Mouse (Mus musculus) hindbrain, embryonic 10.5 days (tissue): ENCODE measurements at regions not wholly inside any gene's neighbourhood (a gene's known extent, or its start where the extent isn't known, plus 50 kb on each side); places are given as distances from the start of the nearest gene placed in this dataset.

Experiments
- DNase-seq: peaks from one replicate; pipeline ENCODE4 v3.0.0-alpha.2; 2017; ENCODE audit warnings: low spot score
- H3K27ac ChIP-seq: fragments of 300-500 bp; sonication (generic); 2 replicates; pipeline ENCODE4 v1.5.1; 2016; ENCODE audit warnings: mild to moderate bottlenecking, moderate library complexity
- H3K27me3 ChIP-seq: fragments of 300-500 bp; sonication (generic); 2 replicates; pipeline ENCODE4 v1.6.1; 2016; ENCODE audit warnings: mild to moderate bottlenecking; ENCODE audit not compliant: poor library complexity, insufficient read depth, severe bottlenecking
- H3K36me3 ChIP-seq: fragments of 300-500 bp; sonication (generic); 2 replicates; pipeline ENCODE4 v1.6.1; 2016; ENCODE audit warnings: mild to moderate bottlenecking, moderate library complexity
- H3K4me1 ChIP-seq: fragments of 300-500 bp; sonication (generic); replicated peaks from 2 replicates; pipeline ENCODE4 v1.6.1; 2016; ENCODE audit warnings: mild to moderate bottlenecking
- H3K4me3 ChIP-seq: fragments of 300-500 bp; sonication (generic); 2 replicates; pipeline ENCODE4 v1.5.1; 2016; ENCODE audit warnings: mild to moderate bottlenecking, moderate library complexity
- H3K9me3 ChIP-seq: fragments of 300-500 bp; sonication (generic); 2 replicates; pipeline ENCODE4 v1.6.1; 2016; ENCODE audit warnings: mild to moderate bottlenecking, moderate library complexity
- WGBS: fragments of 180-500 bp; shearing (Covaris S2); methylation state at CpG from one replicate; pipeline ENCODE4 v1.1.7; 2016; 5-methylcytosine and 5-hydroxymethylcytosine counted together

GRCm38 (mm10) chr15:11664839-11665379 lies 242.2 kb downstream of the Npr3 start:
- H3K27ac ChIP-seq: no peak overlapping the region
- no peaks in the 10 kb centered on the region for H3K9me3 ChIP-seq
- WGBS: 88% methylated on average over 5 of the region's 5 CpGs
- H3K36me3 ChIP-seq: no peaks in the 10 kb centered on the region
- H3K4me3 ChIP-seq: no peak overlapping the region
- H3K4me1 ChIP-seq: no peaks in the 10 kb centered on the region
- no peak for DNase-seq
- H3K27me3 ChIP-seq: no peaks in the 10 kb centered on the region

DNA sequence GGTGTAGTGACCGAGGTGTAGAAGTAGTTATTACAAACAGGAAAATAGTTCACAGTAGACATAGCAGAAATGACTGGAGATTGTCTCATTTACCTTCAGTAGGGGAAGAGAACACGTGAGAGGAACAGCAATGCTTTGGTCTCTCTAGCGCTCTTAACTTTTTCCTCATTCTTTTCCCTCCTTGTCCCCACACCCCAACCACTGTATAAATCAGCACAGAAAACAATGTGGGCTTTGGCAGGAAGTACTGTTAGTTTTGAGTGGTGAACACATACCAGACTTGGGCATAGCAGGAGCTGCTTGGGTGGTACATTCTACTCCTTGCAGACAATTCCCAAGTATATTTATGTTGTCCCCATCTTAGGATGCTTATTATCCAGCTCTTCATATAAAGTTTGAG lies 251.9 kb downstream of the Npr3 start:
- no peak for DNase-seq
- WGBS: 88% methylated on average over 3 of the region's 3 CpGs
- Histone ChIP-seq H3K9me3 (no peaks in the 10 kb centered on the region), H3K27me3 (no peaks in the 10 kb centered on the region), H3K36me3 (no peaks in the 10 kb centered on the region), H3K4me3 (no peak overlapping the region), H3K27ac (no peak overlapping the region), H3K4me1 (no peaks in the 10 kb centered on the region)

DNA sequence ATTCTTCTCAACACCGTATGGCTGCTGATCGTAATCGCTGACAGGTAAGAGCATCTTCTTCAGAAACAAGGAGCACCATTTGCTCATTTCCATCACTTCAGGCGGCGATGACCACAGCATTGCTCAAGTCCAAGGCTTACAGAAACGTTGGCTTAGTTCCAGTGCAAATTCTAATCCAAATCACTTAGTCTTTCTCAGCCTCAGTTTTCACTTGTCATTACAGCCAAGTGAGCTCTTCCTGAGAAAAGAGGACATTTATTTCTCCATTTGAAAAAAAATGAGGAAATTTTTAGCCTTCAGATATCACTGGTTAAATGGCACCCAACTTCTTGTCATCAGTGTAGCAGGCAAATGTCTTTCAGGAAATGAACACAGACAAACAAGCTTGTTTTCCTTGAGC lies 246.8 kb upstream of the Tars start:
- Histone ChIP-seq H3K27ac (no peak overlapping the region), H3K9me3 (no peaks in the 10 kb centered on the region), H3K27me3 (no peaks in the 10 kb centered on the region), H3K4me1 (no peaks in the 10 kb centered on the region), H3K4me3 (no peak overlapping the region), H3K36me3 (no peaks in the 10 kb centered on the region)
- 95% methylated on average over 6 of the region's 6 CpGs for WGBS
- DNase-seq: no peak

DNA sequence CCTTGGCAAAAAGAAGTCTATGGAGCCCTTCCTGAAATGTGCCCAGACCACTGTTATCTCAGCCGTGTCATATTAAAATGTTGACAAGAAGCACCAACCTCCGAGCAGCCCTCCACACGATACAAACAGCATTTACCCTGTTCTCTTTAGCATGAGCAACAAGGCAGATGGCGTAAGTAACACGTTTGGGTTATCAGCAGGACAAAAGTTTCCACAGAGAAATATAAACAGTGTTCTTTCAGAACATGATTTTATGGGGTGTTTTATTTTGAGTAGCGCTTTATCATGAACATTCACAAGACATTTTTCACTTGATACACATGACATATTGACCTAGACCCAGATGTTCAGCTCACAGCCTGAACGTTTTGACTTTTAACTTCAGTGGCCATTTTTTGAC lies 245.3 kb upstream of the Tars start:
- DNase-seq: no peak
- H3K27ac ChIP-seq: no peak overlapping the region
- no peaks in the 10 kb centered on the region for H3K4me1 ChIP-seq
- no peaks in the 10 kb centered on the region for H3K27me3 ChIP-seq
- H3K4me3 ChIP-seq: no peak overlapping the region
- H3K9me3 ChIP-seq: no peaks in the 10 kb centered on the region
- no peaks in the 10 kb centered on the region for H3K36me3 ChIP-seq
- WGBS: 81% methylated on average over 7 of the region's 7 CpGs

DNA sequence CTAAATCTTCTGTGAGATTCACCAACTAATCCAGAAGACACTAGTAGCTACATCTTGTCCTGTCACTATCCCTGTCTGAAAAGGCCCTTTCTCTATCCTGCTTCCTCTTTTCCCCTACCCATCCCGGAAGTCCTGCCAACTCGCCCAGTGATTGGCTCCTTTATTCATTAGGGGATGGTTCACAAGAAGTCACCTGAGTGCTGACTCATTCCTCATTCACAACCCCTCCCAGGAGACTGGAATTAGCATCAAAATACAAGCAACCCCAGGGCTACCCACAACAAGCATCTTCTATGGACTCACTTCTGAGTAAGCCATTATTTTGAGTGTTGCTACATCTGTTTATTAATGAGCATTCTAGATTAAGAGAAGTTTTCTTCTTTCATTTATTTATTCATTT lies 231.2 kb upstream of the Tars start:
- Histone ChIP-seq H3K36me3 (no peaks in the 10 kb centered on the region), H3K27me3 (no peaks in the 10 kb centered on the region), H3K9me3 (no peaks in the 10 kb centered on the region), H3K4me1 (no peaks in the 10 kb centered on the region), H3K4me3 (no peak overlapping the region), H3K27ac (no peak overlapping the region)
- WGBS: 81% methylated on average over 2 of the region's 2 CpGs
- DNase-seq: no peak

- H3K4me1 ChIP-seq: no peaks in the 10 kb centered on the region
- H3K27me3 ChIP-seq: no peaks in the 10 kb centered on the region
- DNase-seq: no peak
Observed at GRCm38 (mm10) chr15:11626433-11626832, 227.0 kb upstream of the Tars start.

GRCm38 (mm10) chr15:11612416-11612815 lies 213.0 kb upstream of the Tars start:
- Histone ChIP-seq H3K9me3 (no peaks in the 10 kb centered on the region), H3K4me3 (no peak overlapping the region), H3K36me3 (no peaks in the 10 kb centered on the region), H3K27me3 (no peaks in the 10 kb centered on the region), H3K4me1 (no peaks in the 10 kb centered on the region), H3K27ac (no peak overlapping the region)
- DNase-seq: no peak
- WGBS: 60% methylated on average over 3 of the region's 3 CpGs

More at GRCm38 (mm10) chr15:11626433-11626832, 227.0 kb upstream of the Tars start:
- Histone ChIP-seq H3K27ac (no peak overlapping the region), H3K4me3 (no peak overlapping the region), H3K9me3 (no peaks in the 10 kb centered on the region), H3K36me3 (no peaks in the 10 kb centered on the region)
- 88% methylated on average over 9 of the region's 9 CpGs for WGBS

- H3K36me3 ChIP-seq: no peaks in the 10 kb centered on the region
- H3K9me3 ChIP-seq: no peaks in the 10 kb centered on the region
- H3K27me3 ChIP-seq: no peaks in the 10 kb centered on the region
- no peaks in the 10 kb centered on the region for H3K4me1 ChIP-seq
- no peak for DNase-seq
- no peak overlapping the region for H3K4me3 ChIP-seq
- H3K27ac ChIP-seq: no peak overlapping the region
- WGBS: 78% methylated on average over 3 of the region's 3 CpGs
Observed at GRCm38 (mm10) chr15:11610043-11610670, 210.7 kb upstream of the Tars start.

DNA sequence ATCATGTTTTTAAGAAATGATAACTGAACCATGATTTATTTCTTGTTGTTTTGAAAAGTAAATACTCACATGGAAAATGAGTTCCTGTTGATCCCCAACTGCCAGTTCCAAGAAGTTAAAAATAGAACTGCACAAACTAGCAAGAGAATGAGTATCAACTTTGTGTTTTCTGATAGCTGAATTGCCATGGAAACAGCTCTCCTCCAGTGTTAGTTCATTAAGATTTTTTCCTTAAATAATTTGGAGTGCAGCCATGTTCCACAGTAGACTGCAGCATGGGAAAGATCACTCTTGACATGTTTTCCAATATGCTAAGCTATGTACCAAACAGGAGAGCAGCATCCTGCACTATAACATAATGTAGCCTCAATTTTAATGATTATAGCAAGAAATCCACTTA lies 208.0 kb upstream of the Tars start:
- H3K4me3 ChIP-seq: no peak overlapping the region
- H3K27me3 ChIP-seq: no peaks in the 10 kb centered on the region
- H3K9me3 ChIP-seq: no peaks in the 10 kb centered on the region
- H3K4me1 ChIP-seq: no peaks in the 10 kb centered on the region
- DNase-seq: no peak
- H3K27ac ChIP-seq: no peak overlapping the region
- no peaks in the 10 kb centered on the region for H3K36me3 ChIP-seq

DNA sequence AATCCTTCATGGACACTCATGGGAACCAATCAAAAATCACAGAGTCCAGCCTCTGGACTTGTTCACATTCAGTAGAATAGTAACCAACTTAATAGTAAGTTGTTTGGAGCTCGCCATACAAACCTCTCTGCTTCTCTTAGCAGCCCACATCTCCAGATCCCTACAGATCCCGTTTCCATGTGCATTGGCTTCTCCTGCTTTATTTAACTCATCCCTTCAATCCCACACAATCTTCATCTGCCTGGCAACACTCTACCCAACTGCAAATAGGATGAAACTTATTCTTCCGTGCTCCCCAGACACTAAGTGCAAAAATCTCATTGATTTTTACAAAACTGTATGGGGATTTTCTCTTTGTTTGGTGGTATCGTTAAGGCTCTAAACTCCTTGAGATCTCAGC lies 206.2 kb upstream of the Tars start:
- Histone ChIP-seq H3K27me3 (no peaks in the 10 kb centered on the region), H3K4me1 (no peaks in the 10 kb centered on the region), H3K36me3 (no peaks in the 10 kb centered on the region), H3K9me3 (no peaks in the 10 kb centered on the region), H3K27ac (no peak overlapping the region), H3K4me3 (no peak overlapping the region)
- 89% methylated on average over 4 of the region's 4 CpGs for WGBS
- DNase-seq: no peak

GRCm38 (mm10) chr15:11597021-11597420 lies 197.6 kb upstream of the Tars start:
- no peaks in the 10 kb centered on the region for H3K36me3 ChIP-seq
- H3K4me3 ChIP-seq: no peak overlapping the region
- H3K27me3 ChIP-seq: no peaks in the 10 kb centered on the region
- H3K9me3 ChIP-seq: no peaks in the 10 kb centered on the region
- 84% methylated on average over 6 of the region's 6 CpGs for WGBS
- no peak overlapping the region for H3K27ac ChIP-seq
- no peak for DNase-seq
- no peaks in the 10 kb centered on the region for H3K4me1 ChIP-seq

GRCm38 (mm10) chr15:11590542-11591116 lies 191.2 kb upstream of the Tars start:
- no peaks in the 10 kb centered on the region for H3K27me3 ChIP-seq
- H3K36me3 ChIP-seq: no peaks in the 10 kb centered on the region
- no peak overlapping the region for H3K27ac ChIP-seq
- no peaks in the 10 kb centered on the region for H3K9me3 ChIP-seq
- no peak overlapping the region for H3K4me3 ChIP-seq
- DNase-seq: no peak
- H3K4me1 ChIP-seq: no peaks in the 10 kb centered on the region
- 54% methylated on average over 9 of the region's 9 CpGs for WGBS

DNA sequence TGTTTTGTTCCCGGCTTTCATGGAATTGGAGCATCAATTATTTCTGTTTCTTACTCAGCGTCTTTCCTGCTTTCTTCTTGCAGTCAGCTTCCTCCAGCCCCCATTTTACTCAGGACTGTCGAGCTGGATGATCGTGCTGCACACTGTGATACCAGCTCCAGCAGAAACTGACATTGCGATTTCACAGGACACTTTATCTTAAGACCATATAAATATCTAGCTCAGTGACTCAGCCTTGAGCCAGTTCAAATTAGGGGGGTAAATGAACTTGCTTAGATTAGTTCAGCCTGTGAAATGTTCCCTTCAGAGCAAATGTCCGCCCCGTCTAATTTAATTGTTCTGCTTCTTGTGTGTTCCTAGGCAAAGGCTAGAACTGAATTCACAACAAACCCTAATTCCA lies 190.3 kb upstream of the Tars start:
- no peak for DNase-seq
- 75% methylated on average over 7 of the region's 7 CpGs for whole genome bisulfite sequencing
- H3K27me3 ChIP-seq: no peaks in the 10 kb centered on the region
- H3K27ac ChIP-seq: no peak overlapping the region
- no peak overlapping the region for H3K4me3 ChIP-seq
- H3K36me3 ChIP-seq: no peaks in the 10 kb centered on the region
- no peaks in the 10 kb centered on the region for H3K4me1 ChIP-seq
- no peaks in the 10 kb centered on the region for H3K9me3 ChIP-seq

DNA sequence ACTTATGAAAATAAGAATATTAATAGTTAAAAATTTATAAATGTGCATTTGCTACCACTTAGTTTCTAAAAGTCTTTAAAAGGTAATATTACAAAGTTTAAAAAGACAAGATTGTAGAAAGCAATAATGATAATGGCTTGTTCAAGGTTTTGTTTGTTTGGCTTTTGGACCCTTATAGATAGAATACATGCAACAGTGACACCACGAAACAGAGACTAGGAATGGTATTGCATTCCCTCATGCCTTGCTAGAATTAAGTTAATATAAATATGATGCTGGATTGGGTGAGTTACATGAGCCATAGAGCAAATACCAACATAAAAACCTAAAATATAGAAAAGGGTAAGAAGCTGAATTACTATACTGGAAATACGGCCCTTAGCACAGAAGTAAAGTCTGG lies 186.9 kb upstream of the Tars start:
- Histone ChIP-seq H3K4me1 (no peaks in the 10 kb centered on the region), H3K27me3 (no peaks in the 10 kb centered on the region)
- 89% methylated on average over 2 of the region's 2 CpGs for WGBS

More for the DNA sequence above, 186.9 kb upstream of the Tars start:
- Histone ChIP-seq H3K36me3 (no peaks in the 10 kb centered on the region), H3K9me3 (no peaks in the 10 kb centered on the region), H3K27ac (no peak overlapping the region), H3K4me3 (no peak overlapping the region)
- no peak for DNase-seq
